Mouse (Mus musculus): ENCODE data around the gene Trmt61a. TPM values are rescaled to one million over a fixed set of nuclear protein-coding genes. Genes with fewer than 3 reads are reported as not detected.

Trmt61a gene
- polyA plus RNA-seq, 1 experiment from 2014 or later = 16.7 TPM

DNA sequence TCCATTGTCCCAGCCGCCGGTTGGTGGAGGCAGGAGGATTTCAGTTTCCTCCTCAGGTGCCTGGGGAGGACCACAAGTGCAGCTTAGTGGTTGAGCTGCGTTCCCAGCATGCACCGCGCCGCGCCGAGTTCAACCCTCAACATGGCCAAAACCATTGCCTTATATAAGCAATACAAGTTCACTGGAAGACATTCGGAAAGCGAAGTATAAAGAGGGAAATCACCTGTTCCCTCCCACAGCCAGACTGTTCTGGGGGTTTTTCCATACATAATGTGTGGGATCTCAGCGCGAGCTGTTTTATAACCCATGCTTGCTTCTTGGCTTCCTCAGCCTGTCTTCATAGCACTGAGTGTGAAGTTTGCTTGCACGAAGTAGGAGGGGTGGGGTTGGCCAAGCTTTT, 11.5 kb upstream of the Trmt61a start:
- Histone ChIP-seq H3K9ac (no peak overlapping the region), H3K36me3 (replicated peaks) (peaks cover 52% of the 10 kb centered on the region), H3K9me3 (no peaks in the 10 kb centered on the region), H3K27ac (no peak overlapping the region), H3K4me2 (no peak overlapping the region), H3K27me3 (no peaks in the 10 kb centered on the region), H3K4me1 (peaks cover 32% of the 10 kb centered on the region), H3K4me3 (replicated peaks) (no peak overlapping the region)
- WGBS = 82% methylated on average over 13 of the region's 13 CpGs
- ATAC-seq (ENCODE audit: low FRiP score) = no peak

DNA sequence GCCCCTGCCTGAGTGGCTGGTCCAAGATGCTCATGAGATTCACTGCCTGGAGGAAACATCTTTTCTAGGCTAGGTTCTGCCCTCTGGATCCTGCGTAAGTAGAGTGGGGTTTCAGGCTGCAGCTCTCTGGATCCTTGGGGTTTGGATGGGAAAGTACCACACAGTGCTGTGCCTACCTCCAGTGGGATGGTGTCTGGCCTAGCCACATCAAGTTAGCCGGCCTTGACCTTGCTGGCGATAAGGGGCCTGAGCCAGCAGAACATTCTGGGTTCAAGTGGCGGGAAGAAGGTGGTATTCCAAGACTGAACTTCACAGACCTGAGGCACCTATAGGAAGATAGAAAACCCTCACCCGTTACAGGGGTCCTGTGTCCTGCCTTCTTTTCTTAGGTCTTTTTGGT, 10.5 kb upstream of the Trmt61a start:
- H3K9me3 ChIP-seq = no peaks in the 10 kb centered on the region
- 85% methylated on average over 5 of the region's 5 CpGs for WGBS
- H3K4me1 ChIP-seq = peaks cover 34% of the 10 kb centered on the region
- no peaks in the 10 kb centered on the region for H3K27me3 ChIP-seq
- ATAC-seq (ENCODE audit: low FRiP score) = no peak
- no peak overlapping the region for H3K4me2 ChIP-seq
- H3K27ac ChIP-seq = peak overlapping the region; percentile 89
- no peak overlapping the region for H3K4me3 ChIP-seq (replicated peaks)
- H3K36me3 ChIP-seq (replicated peaks) = peaks cover 42% of the 10 kb centered on the region
- H3K9ac ChIP-seq = no peak overlapping the region; the same call in 1 of the 2 replicates

DNA sequence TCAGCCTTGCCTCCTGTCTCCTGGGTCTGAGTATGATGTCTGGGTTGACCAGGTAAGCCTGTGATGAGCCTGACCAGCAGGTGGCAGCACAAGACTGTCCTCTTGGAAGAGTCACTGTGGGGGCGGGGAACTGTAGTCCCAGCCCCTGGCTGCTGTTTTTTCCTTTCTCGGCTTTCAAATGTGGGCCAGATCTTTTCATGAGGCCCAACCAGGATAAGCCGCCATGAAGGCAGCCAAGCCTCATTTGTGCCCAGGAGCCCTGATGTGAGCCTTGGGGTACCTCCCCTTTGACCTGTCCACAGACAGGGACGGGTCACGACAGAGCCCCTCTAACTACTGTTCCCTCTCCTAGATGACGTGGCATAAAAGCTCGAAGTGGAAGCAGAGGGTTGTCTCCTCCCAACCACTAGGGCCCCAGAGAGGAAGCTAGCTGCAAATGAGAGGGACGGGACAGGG, 9.4 kb upstream of the Trmt61a start:
- 1% methylated on average over 8 of the region's 8 CpGs for WGBS
- H3K27ac ChIP-seq = peak overlapping the region; percentile 89
- H3K9ac ChIP-seq = peak overlapping the region; percentile 98
- no peaks in the 10 kb centered on the region for H3K9me3 ChIP-seq
- peaks cover 42% of the 10 kb centered on the region for H3K36me3 ChIP-seq (replicated peaks)
- peaks cover 5% of the 10 kb centered on the region; the same call in 1 of the 2 replicates for H3K27me3 ChIP-seq
- peak overlapping the region; percentile 95 for H3K4me3 ChIP-seq (replicated peaks)
- peaks cover 42% of the 10 kb centered on the region for H3K4me1 ChIP-seq
- peak; percentile 48 for ATAC-seq (ENCODE audit: low FRiP score)
- peak overlapping the region; percentile 97 for H3K4me2 ChIP-seq

DNA sequence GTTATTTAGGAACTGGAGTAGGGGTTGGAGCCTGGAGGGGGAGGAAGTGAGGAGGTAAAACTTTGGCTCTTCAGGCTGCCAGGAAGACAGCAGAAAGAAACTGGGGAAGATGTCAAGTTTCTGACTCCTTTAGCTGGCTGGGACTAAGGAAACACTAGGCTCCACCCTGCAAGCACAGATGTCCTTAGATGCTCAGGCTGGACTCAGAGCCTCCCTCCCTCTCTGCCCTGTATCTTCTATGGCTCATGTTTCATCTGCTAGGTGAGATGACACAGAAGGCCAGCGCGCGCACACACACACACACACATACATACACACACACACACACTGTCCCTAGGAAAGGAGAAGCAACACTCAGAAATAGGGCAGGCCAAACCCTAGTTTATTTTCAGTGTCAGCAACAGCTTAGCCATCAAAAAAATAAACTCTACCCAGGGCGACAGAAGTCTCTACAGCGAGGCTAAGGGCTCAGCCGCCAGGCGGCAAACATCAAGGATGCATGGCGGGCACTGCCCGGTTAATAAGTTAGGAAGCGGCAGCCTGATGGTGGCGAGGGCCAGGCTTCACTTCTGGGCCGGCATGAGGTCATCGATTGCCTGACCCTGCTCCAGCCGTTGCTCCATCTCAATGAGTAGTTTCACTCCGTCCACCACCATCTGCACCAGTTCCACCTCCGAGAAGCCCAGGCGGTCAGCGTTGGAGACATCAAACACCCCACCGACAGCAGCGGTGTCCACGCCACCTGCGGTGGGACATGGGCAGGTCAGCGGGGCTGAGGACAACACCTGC, 8.7 kb upstream of the Trmt61a start:
- H3K4me1 ChIP-seq = peaks cover 36% of the 10 kb centered on the region
- H3K27ac ChIP-seq = peak overlapping the region; percentile 89
- peaks cover 35% of the 10 kb centered on the region for H3K36me3 ChIP-seq (replicated peaks)
- H3K4me2 ChIP-seq = peak overlapping the region; percentile 97
- no peaks in the 10 kb centered on the region for H3K9me3 ChIP-seq
- ATAC-seq (ENCODE audit: low FRiP score) = no peak
- WGBS = 60% methylated on average over 23 of the region's 23 CpGs
- peaks cover 11% of the 10 kb centered on the region; the same call in 1 of the 2 replicates for H3K27me3 ChIP-seq
- H3K4me3 ChIP-seq (replicated peaks) = peak overlapping the region; percentile 95
- H3K9ac ChIP-seq = peak overlapping the region; percentile 98

DNA sequence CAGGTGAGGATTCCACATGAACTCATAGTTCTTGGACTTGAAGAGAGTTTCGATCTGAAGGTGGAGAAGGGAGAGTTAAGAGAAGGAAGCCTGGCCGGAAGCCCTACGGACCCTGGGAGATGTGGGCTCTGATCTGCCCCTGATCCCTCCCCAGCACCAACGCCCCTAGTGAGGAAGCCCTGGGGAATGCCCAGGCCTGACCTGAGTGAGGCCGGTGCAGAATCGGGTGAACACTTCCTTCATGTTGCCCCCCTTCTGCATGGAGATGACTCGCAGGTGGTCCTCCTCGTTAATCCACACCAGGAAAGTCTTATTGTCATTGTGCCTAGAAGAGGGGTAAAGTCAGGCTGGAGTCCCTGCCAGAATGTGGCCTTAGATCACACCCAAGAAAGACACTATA, 7.9 kb upstream of the Trmt61a start:
- peaks cover 14% of the 10 kb centered on the region; the same call in 1 of the 2 replicates for H3K27me3 ChIP-seq
- peaks cover 35% of the 10 kb centered on the region for H3K36me3 ChIP-seq (replicated peaks)
- peaks cover 33% of the 10 kb centered on the region for H3K4me1 ChIP-seq
- peak overlapping the region; percentile 92 for H3K27ac ChIP-seq
- H3K9ac ChIP-seq = peak overlapping the region; percentile 98
- peak overlapping the region; percentile 95 for H3K4me3 ChIP-seq (replicated peaks)
- ATAC-seq (ENCODE audit: low FRiP score) = no peak
- H3K4me2 ChIP-seq = peak overlapping the region; percentile 97
- no peaks in the 10 kb centered on the region for H3K9me3 ChIP-seq
- 36% methylated on average over 8 of the region's 8 CpGs for WGBS

DNA sequence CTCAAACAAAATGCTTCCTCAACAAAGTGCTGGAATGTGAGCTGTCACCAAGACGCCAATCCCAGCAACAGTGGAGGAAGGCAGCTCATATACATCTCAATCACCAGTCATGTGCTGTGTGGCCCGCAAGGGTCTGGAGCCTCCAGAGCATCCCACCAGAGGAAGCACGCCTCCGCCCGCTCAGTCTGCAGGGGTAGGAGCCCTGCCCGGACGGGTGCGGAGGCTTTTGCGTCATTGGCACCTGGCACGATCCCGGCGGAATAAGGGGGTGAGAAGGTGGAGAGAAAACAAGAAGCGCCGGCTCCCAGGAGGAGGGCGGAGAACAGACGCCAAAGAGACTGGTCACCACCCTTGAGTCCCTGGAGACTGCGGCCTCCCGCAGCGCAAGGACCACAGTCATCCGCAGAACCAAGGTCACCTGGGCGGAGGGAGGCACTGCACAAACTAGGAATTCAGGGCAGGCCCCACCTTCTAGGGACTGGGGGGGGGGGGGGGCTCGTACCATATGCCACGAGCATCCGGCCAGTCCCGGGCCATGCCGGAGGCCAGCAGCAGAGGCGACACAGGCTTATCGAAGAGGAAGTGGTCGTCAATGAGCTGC, 7.4 kb upstream of the Trmt61a start:
- Histone ChIP-seq H3K4me2 (peak overlapping the region; percentile 97), H3K4me3 (replicated peaks) (peak overlapping the region; percentile 95), H3K9ac (peak overlapping the region; percentile 98), H3K27me3 (peaks cover 16% of the 10 kb centered on the region; the same call in 1 of the 2 replicates), H3K27ac (peak overlapping the region; percentile 92), H3K36me3 (replicated peaks) (peaks cover 33% of the 10 kb centered on the region), H3K4me1 (peaks cover 33% of the 10 kb centered on the region), H3K9me3 (no peaks in the 10 kb centered on the region)
- ATAC-seq (ENCODE audit: low FRiP score) = no peak
- WGBS = under 1% methylated on average over 27 of the region's 29 CpGs

DNA sequence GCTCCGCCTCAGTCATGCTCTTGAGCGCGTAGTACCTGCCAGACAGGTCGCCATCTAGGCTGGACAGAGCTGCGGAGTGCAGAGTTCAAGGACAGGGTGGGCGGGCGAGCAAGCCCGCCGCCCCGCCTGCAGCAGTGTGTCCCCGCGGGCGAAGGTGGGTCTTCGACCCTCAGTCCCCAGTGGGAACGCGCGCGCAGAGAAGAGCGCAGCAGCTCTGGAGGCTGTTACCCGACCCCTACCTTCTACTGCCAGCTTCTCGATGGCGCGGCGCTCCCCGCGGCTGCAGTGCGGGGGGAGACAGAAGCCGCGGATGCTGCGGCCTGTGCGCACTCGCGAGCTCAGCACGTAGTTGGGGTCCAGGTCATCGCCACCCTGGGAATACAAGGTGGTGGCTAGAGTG, 6.9 kb upstream of the Trmt61a start:
- under 1% methylated on average over 35 of the region's 35 CpGs for WGBS
- peak overlapping the region; percentile 98 for H3K9ac ChIP-seq
- peaks cover 33% of the 10 kb centered on the region for H3K4me1 ChIP-seq
- H3K4me2 ChIP-seq = peak overlapping the region; percentile 97
- peak overlapping the region; percentile 92 for H3K27ac ChIP-seq
- peaks cover 33% of the 10 kb centered on the region for H3K36me3 ChIP-seq (replicated peaks)
- no peaks in the 10 kb centered on the region for H3K9me3 ChIP-seq
- peaks cover 19% of the 10 kb centered on the region; the same call in 1 of the 2 replicates for H3K27me3 ChIP-seq
- H3K4me3 ChIP-seq (replicated peaks) = peak overlapping the region; percentile 95
- peak; percentile 0; the same call in 1 of the 2 replicates for ATAC-seq (ENCODE audit: low FRiP score)

DNA sequence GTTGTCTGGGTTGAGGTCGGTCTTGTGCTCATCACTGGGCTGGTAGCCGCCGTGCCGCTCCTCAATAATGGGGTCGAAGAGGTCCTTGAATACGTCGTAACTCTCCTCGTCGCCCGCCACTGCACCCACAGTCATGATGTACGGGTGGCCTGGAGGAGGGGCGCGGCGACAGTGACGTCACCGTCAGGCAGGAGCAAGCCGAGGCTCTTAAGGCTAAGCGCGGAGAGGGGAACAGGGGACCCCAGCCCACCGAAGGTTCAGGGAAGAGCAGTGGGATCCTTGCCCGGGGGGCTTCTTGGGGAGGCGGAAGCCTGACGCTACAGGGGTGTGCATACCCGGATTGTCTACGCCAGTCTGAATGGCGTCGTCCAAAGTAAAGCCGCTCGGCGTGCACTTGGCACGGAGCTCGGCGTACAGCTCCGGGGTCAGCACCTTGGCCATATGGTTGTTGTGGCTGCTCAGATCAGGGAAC, 6.4 kb upstream of the Trmt61a start:
- Histone ChIP-seq H3K4me3 (replicated peaks) (peak overlapping the region; percentile 95), H3K9ac (peak overlapping the region; percentile 98), H3K36me3 (replicated peaks) (peaks cover 29% of the 10 kb centered on the region), H3K27me3 (peaks cover 19% of the 10 kb centered on the region; the same call in 1 of the 2 replicates), H3K27ac (peak overlapping the region; percentile 92), H3K4me2 (peak overlapping the region; percentile 97), H3K9me3 (no peaks in the 10 kb centered on the region), H3K4me1 (peaks cover 33% of the 10 kb centered on the region)
- ATAC-seq (ENCODE audit: low FRiP score) = peak; percentile 67
- WGBS = under 1% methylated on average over 34 of the region's 34 CpGs

DNA sequence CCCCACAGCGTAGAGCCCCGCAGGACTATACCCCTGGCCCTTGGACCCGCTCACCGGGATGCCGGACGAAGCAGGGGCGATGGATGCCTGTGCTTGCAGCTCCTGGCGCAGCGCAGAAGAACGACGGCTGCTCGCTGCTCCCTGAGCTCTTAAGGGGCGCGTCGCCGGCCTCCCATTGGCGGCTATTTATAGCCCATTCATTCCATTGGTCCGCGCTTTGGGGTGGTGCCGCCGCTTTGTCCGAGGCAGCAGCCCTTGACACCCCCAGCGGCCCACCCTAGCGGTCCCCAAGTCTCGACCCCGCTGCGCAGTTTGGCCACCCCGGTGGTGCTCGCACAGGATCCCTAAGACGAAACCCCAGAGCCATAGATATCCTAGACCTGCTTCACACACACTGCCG, 5.7 kb upstream of the Trmt61a start, which contains the start of gene Ckb:
Gene Ckb (minus strand): TSS at position 163 of the 400 bp plus-strand sequence.
- peak within 1 kb of the TSS; percentile 98 for H3K9ac ChIP-seq
- H3K4me1 ChIP-seq = peaks cover 35% of the 10 kb centered on the region
- peaks cover 19% of the 10 kb centered on the region; the same call in 1 of the 2 replicates for H3K27me3 ChIP-seq
- peaks cover 24% of the 10 kb centered on the region for H3K36me3 ChIP-seq (replicated peaks)
- ATAC-seq (ENCODE audit: low FRiP score) = peak; percentile 86
- WGBS = under 1% methylated on average over 31 of the region's 31 CpGs
- peak within 1 kb of the TSS; percentile 97 for H3K4me2 ChIP-seq
- H3K9me3 ChIP-seq = no peaks in the 10 kb centered on the region
- peak within 1 kb of the TSS; percentile 95 for H3K4me3 ChIP-seq (replicated peaks)
- peak within 1 kb of the TSS; percentile 92 for H3K27ac ChIP-seq

DNA sequence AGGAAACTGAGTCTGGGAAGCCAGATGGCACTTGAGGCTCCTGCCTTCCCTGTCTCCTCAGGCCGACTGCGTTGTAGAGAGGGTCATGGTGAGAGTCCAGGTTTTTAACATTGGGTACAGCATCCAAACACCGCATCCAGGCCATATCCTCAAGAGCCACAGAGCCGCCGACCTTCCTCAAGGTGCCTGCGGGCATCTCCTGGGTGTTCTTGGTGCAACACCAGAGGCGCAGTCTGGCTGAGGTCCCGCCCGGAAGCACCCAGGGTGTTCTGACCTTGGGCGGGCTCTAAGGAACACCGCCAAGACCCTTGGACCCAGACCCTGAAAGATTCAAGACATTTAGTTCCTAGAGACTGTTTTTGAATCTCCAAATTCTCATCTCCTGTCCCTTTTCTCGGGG, 5.3 kb upstream of the Trmt61a start:
- Histone ChIP-seq H3K9me3 (no peaks in the 10 kb centered on the region), H3K4me1 (peaks cover 39% of the 10 kb centered on the region), H3K36me3 (replicated peaks) (peaks cover 20% of the 10 kb centered on the region), H3K9ac (peak overlapping the region; percentile 98), H3K27me3 (peaks cover 19% of the 10 kb centered on the region; the same call in 1 of the 2 replicates), H3K4me3 (replicated peaks) (peak overlapping the region; percentile 95), H3K27ac (peak overlapping the region; percentile 92), H3K4me2 (peak overlapping the region; percentile 97)
- 9% methylated on average over 12 of the region's 12 CpGs for WGBS
- ATAC-seq (ENCODE audit: low FRiP score) = no peak

DNA sequence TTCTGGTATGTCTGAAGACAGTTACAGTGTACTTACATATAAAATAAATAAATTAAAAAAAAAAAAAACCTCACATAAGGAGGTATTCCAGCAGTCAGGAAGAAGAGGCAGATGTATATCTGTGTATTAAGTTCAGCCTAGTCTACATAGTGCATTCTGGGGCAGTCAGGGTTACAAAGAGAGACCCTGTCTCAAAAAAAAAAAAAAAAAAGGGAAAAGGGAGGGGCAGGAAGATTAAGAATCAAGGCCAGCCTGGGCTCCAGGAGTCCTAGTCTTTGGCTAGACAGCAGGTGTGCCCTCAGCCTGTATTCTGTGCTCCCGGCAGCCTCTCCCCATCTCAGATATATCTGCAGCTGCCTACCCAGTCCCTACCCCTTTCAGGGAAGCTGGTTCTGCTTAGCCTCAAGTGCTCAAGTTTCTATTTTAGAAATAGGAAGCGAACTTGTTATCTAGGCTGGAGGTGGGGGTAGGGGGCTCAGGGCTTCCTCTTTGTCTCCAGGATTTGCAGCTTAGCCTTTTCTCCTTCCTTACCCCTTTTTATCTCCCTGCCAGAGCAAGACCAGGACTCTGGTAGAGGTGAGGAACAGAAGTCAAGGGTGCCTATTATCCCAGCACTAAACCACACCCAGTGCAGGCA, 2.9 kb upstream of the Trmt61a start:
- H3K4me2 ChIP-seq = no peak overlapping the region
- no peak for ATAC-seq (ENCODE audit: low FRiP score)
- no peaks in the 10 kb centered on the region for H3K9me3 ChIP-seq
- H3K4me3 ChIP-seq (replicated peaks) = no peak overlapping the region
- H3K4me1 ChIP-seq = peaks cover 39% of the 10 kb centered on the region
- H3K27me3 ChIP-seq = peaks cover 19% of the 10 kb centered on the region; the same call in 1 of the 2 replicates
- no peak overlapping the region for H3K27ac ChIP-seq
- no peak overlapping the region for H3K9ac ChIP-seq
- WGBS = 69% methylated on average over 2 of the region's 2 CpGs
- H3K36me3 ChIP-seq (replicated peaks) = peaks cover 10% of the 10 kb centered on the region
